Mouse (Mus musculus) liver, embryonic 13.5 days (tissue): Measurements from ENCODE around the gene Herpud2. TPM values are rescaled to one million over a fixed set of nuclear protein-coding genes. Genes with fewer than 3 reads are reported as not detected.

Source experiments
- ATAC-seq: fragments of 200-750 bp; cut with Nextera tagmentation; 2 replicates; pipeline ENCODE4 v1.8.0; 2017; ENCODE audit warnings: low read depth, mild to moderate bottlenecking, moderate number of reproducible peaks, moderate library complexity
- DNase-seq: peaks from one replicate; pipeline ENCODE4 v3.0.0; 2022
- H3K27ac ChIP-seq: fragments of 300-500 bp; sonication (generic); 2 replicates; pipeline ENCODE4 v1.5.1; 2015; ENCODE audit warnings: moderate library complexity, mild to moderate bottlenecking, inconsistent platforms
- H3K27me3 ChIP-seq: fragments of 300-500 bp; sonication (generic); 2 replicates; pipeline ENCODE4 v1.6.1; 2015; ENCODE audit warnings: mild to moderate bottlenecking, inconsistent platforms
- H3K36me3 ChIP-seq: fragments of 300-500 bp; sonication (generic); 2 replicates; pipeline ENCODE4 v1.6.1; 2015; ENCODE audit warnings: mild to moderate bottlenecking, inconsistent platforms
- H3K4me1 ChIP-seq: fragments of 300-500 bp; sonication (generic); replicated peaks from 2 replicates; pipeline ENCODE4 v1.6.1; 2015; ENCODE audit warnings: inconsistent platforms
- H3K4me2 ChIP-seq: fragments of 300-500 bp; sonication (generic); 2 replicates; pipeline ENCODE4 v1.6.1; 2015; ENCODE audit warnings: inconsistent platforms, mild to moderate bottlenecking, moderate library complexity
- H3K4me3 ChIP-seq: fragments of 300-500 bp; sonication (generic); replicated peaks from 2 replicates; pipeline ENCODE4 v1.5.1; 2015; ENCODE audit warnings: mild to moderate bottlenecking, inconsistent platforms
- H3K9ac ChIP-seq: fragments of 300-500 bp; sonication (generic); 2 replicates; pipeline ENCODE4 v1.6.1; 2015; ENCODE audit warnings: mild to moderate bottlenecking, inconsistent platforms
- H3K9me3 ChIP-seq: fragments of 300-500 bp; sonication (generic); replicated peaks from 2 replicates; pipeline ENCODE4 v1.6.1; 2016; ENCODE audit warnings: inconsistent platforms
- WGBS: fragments of 180-500 bp; shearing (Covaris S2); methylation state at CpG from one replicate; pipeline ENCODE4 v1.1.7; 2015; ENCODE audit not compliant: insufficient replicate concordance; 5-methylcytosine and 5-hydroxymethylcytosine counted together
- polyA plus RNA-seq: library from polyadenylated mRNA; unstranded; fragments of >200 nt; fragmentation: Nextera tagmentation; extraction: Ambion mirVana; gene quantifications from 2 replicates; pipeline ENCODE4 v1.2.1, GENCODE M21; 2015

The Herpud2 gene
- polyA plus RNA-seq, 1 experiment from 2014 or later: 13.5 TPM

GRCm38 (mm10) chr9:25175039-25175442 is 23.4 kb upstream of the Herpud2 start:
- H3K9ac ChIP-seq: no peak overlapping the region
- WGBS: 63% methylated on average over 5 of the region's 5 CpGs
- H3K4me1 ChIP-seq: peaks cover 15% of the 10 kb centered on the region
- no peak for DNase-seq
- no peak for ATAC-seq
- no peak overlapping the region for H3K27ac ChIP-seq
- no peaks in the 10 kb centered on the region for H3K27me3 ChIP-seq
- H3K36me3 ChIP-seq: no peaks in the 10 kb centered on the region
- no peaks in the 10 kb centered on the region for H3K9me3 ChIP-seq
- H3K4me2 ChIP-seq: no peak overlapping the region
- no peak overlapping the region for H3K4me3 ChIP-seq

- Histone ChIP-seq H3K27me3 (no peaks in the 10 kb centered on the region), H3K4me3 (no peak overlapping the region), H3K36me3 (no peaks in the 10 kb centered on the region), H3K27ac (no peak overlapping the region), H3K4me1 (peaks cover 15% of the 10 kb centered on the region), H3K4me2 (no peak overlapping the region), H3K9ac (no peak overlapping the region), H3K9me3 (no peaks in the 10 kb centered on the region)
- WGBS: 65% methylated on average over 5 of the region's 5 CpGs
- ATAC-seq (no peak), DNase-seq (no peak)
Observed at GRCm38 (mm10) chr9:25174614-25175013, 23.0 kb upstream of the Herpud2 start.

DNA sequence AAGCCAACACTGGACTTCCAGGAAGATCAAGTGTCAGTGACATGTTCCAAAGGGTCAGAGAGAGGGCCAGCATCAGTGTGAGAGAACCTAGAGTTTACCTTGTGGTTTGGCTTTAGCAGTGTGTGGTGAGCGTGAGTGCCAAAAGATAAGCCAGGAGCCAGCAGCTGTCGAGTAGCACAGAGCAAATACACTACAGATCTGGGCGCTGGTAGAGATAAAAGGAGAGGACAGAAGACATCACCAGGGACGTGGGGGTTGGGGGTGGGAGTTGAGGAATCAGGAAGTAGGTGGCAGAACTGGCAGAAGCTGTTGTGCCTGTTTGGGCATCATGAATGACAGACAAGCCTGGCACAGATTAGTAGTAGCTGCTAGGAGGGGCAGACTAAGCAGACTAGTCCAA is 21.6 kb upstream of the Herpud2 start:
- Histone ChIP-seq H3K27me3 (no peaks in the 10 kb centered on the region), H3K9ac (no peak overlapping the region), H3K4me3 (no peak overlapping the region), H3K4me1 (peaks cover 15% of the 10 kb centered on the region), H3K9me3 (no peaks in the 10 kb centered on the region), H3K36me3 (no peaks in the 10 kb centered on the region), H3K4me2 (no peak overlapping the region), H3K27ac (no peak overlapping the region)
- ATAC-seq (peak; percentile 90), DNase-seq (peak; percentile 25)
- 0% methylated on average over 4 of the region's 4 CpGs for WGBS

GRCm38 (mm10) chr9:25169626-25170025 is 18.0 kb upstream of the Herpud2 start:
- Histone ChIP-seq H3K27me3 (no peaks in the 10 kb centered on the region), H3K9ac (no peak overlapping the region), H3K27ac (no peak overlapping the region), H3K4me2 (no peak overlapping the region), H3K9me3 (no peaks in the 10 kb centered on the region), H3K4me1 (peaks cover 15% of the 10 kb centered on the region), H3K4me3 (no peak overlapping the region), H3K36me3 (no peaks in the 10 kb centered on the region)
- ATAC-seq (no peak), DNase-seq (no peak)

DNA sequence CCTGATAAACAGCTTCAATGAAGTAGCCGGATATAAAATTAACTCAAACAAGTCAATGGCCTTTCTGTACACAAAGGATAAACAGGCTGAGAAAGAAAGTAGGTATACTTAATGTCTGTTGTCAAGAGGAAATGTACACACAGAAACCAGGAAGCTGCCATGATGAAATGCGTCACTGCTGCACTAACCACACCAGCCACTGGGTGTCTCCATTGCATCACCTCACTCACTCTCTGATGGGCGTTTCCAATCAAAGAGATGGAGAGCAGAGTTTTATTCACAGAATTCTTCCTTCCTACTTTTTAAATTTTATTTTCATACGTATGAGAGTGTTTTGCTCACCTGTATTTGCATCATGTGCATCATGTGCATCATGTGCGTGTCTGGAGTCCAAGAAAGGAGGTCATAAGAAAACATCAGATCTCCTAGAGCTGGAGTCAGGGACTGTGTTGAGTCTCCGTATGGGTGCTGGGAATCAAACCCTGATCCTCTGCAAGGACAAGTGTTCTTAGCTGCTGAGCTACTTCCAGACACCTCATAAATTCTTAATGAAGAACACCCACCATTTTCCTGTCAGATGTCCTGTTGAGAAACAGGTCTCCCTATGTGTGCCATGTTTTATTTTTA is 16.0 kb upstream of the Herpud2 start:
- no peak overlapping the region for H3K4me2 ChIP-seq
- DNase-seq (peak; percentile 58), ATAC-seq (peak; percentile 57; the same call in 1 of the 2 replicates)
- H3K9me3 ChIP-seq: no peaks in the 10 kb centered on the region
- H3K27me3 ChIP-seq: no peaks in the 10 kb centered on the region
- H3K4me3 ChIP-seq: no peak overlapping the region
- H3K27ac ChIP-seq: no peak overlapping the region
- H3K36me3 ChIP-seq: no peaks in the 10 kb centered on the region
- 24% methylated on average over 6 of the region's 6 CpGs for WGBS
- H3K4me1 ChIP-seq: no peaks in the 10 kb centered on the region
- no peak overlapping the region for H3K9ac ChIP-seq

DNA sequence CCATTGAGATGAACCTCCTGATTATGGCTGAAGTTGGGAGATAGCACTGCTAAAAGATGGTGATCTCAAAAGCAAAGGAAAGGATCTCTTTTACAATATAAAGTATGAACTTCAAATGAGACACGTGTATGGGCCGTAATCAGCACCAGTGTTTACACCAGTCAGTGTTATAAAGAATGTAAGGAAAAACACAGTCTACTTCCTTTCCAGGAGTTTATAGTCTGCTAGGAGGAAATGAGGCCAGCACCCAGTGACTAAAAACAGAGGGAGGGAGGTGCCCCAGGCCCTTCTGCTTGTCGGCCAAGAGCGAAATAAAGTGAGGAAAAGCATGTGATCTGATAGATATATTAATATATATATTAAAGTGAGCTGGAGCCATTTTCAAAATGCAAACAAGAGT is 6.6 kb upstream of the Herpud2 start:
- Histone ChIP-seq H3K36me3 (no peaks in the 10 kb centered on the region), H3K9me3 (no peaks in the 10 kb centered on the region), H3K9ac (no peak overlapping the region), H3K4me3 (no peak overlapping the region), H3K27ac (no peak overlapping the region), H3K27me3 (no peaks in the 10 kb centered on the region), H3K4me1 (0 out of 2 replicates have a peak, but pooled peaks cover 6% of the 10 kb centered on the region), H3K4me2 (no peak overlapping the region)
- WGBS: 35% methylated on average over 4 of the region's 4 CpGs
- DNase-seq (no peak), ATAC-seq (no peak)

DNA sequence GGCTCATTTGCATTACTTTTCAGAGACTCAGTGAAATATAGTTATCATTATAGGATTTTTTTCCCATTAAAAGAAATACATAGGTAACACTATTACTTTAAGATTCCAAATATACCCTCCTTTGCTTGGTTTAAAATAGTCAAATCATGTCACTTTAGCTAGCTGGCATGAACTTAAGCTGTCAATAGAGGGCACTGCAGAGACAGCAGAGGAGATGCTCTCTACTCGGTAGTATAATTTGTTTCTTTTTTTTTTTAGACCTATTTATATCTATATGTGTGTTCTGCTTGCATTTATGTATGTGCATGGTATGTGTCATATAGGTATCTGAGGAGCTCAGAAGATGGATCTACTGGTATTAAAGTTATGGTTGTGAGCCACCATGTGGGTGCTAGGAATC is 4.8 kb upstream of the Herpud2 start:
- Histone ChIP-seq H3K4me3 (no peak overlapping the region), H3K4me1 (peaks cover 18% of the 10 kb centered on the region), H3K9me3 (no peaks in the 10 kb centered on the region), H3K27me3 (no peaks in the 10 kb centered on the region), H3K27ac (no peak overlapping the region), H3K9ac (no peak overlapping the region), H3K4me2 (no peak overlapping the region), H3K36me3 (no peaks in the 10 kb centered on the region)
- DNase-seq (no peak), ATAC-seq (no peak)
- 8% methylated on average over 1 of the region's 1 CpGs for WGBS

DNA sequence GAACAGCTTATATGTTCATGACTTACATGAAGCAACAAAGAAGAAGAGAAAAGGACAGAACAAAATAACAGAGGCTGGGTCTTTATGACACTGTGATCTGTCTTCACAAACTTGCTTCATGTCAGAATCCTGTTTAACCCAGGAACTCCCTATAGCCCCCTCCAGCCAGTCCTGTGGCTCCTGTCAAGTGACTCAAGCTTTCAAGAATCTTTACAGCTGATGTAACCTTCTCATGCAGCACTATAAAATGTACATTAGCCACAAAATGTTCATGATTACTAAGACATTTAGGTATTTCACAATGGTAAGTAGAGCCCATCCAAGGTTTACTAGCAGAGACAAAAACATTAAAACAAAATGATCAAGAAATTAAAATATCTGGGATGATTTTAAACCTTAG is 1.4 kb upstream of the Herpud2 start:
- H3K4me2 ChIP-seq: no peak overlapping the region
- H3K27me3 ChIP-seq: no peaks in the 10 kb centered on the region
- no peak overlapping the region for H3K9ac ChIP-seq
- H3K27ac ChIP-seq: no peak overlapping the region
- ATAC-seq (no peak), DNase-seq (no peak)
- peaks cover 33% of the 10 kb centered on the region for H3K4me1 ChIP-seq
- no peaks in the 10 kb centered on the region for H3K9me3 ChIP-seq
- H3K4me3 ChIP-seq: no peak overlapping the region
- H3K36me3 ChIP-seq: no peaks in the 10 kb centered on the region

DNA sequence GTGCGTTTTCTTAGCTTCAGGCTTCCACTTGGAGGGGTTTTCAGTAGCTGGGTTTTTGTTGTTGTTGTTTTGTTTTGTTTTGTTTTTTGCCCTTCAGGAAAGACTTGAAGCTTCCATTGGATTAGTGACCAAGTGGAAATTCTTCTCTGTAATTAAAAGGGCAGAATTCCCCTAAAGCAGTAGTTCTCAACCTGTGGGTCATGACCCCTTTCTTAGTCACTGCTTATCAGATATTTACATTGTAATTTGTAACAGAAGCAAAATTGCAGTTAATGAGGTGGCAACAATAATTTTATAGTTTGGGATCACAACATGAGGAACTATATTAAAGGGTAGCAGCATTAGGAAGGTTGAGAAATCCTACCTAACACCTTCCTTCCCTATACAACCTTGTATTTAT is 837 bp upstream of the Herpud2 start:
- Histone ChIP-seq H3K4me1 (peaks cover 31% of the 10 kb centered on the region), H3K4me2 (peak overlapping the region; percentile 74), H3K27ac (peak overlapping the region; percentile 99), H3K27me3 (no peaks in the 10 kb centered on the region), H3K9ac (peak overlapping the region; percentile 95), H3K4me3 (peak overlapping the region; percentile 89), H3K36me3 (no peaks in the 10 kb centered on the region), H3K9me3 (no peaks in the 10 kb centered on the region)
- DNase-seq: no peak
- ATAC-seq: no peak
- WGBS: 13% methylated on average over 1 of the region's 1 CpGs

DNA sequence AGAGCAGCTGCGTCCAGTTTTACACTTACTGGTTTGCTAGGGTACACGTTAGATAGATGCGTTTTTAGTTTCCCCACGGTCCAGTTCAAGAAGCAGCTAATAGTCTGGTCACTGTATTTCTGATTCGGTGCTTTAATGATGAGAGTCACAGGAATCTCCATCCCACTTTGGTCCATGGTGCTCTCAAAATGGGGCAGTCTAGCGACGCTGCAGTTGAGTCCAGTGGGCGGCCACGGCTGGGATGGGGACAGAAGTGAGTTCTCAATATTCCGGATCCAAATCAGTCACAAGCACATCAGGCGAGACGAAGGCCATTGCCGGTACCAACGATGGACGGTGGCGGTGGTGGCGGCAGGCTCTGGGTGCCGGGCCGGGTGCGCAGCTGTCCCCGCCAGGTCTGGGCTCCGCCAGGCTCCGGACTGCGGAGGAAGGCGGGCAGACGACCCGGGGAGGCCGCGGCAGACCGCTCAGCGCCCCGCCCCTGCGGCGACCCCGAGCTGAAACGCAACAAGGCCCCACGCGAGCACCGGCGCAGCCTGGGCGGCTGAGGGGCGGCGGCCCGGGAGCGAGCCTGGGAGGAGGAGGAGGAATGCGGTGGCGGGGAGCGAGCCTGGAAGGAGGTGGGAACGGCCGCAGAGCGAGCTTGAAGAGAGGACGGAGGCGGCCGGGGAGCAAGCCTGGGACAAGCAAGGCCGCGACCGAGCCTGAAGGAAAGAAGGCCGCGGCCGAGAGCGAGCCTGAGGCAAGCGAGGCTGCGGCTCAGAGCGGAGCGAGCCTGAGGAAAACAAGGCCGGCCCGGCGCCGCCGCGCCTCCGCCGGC is 619 bp downstream of the Herpud2 start:
- Histone ChIP-seq H3K9me3 (no peaks in the 10 kb centered on the region), H3K9ac (peak overlapping the region; percentile 95), H3K27me3 (no peaks in the 10 kb centered on the region), H3K27ac (peak overlapping the region; percentile 99), H3K4me1 (peaks cover 39% of the 10 kb centered on the region), H3K4me3 (peak overlapping the region; percentile 89), H3K36me3 (no peaks in the 10 kb centered on the region), H3K4me2 (peak overlapping the region; percentile 74)
- DNase-seq: peak; percentile 65
- peak; percentile 64 for ATAC-seq
- WGBS: under 1% methylated on average over 62 of the region's 73 CpGs

- ATAC-seq (peak; percentile 42), DNase-seq (peak; percentile 65)
- Histone ChIP-seq H3K4me2 (peak overlapping the region; percentile 73), H3K27me3 (no peaks in the 10 kb centered on the region), H3K36me3 (no peaks in the 10 kb centered on the region), H3K9ac (peak overlapping the region; percentile 61), H3K27ac (peak overlapping the region; percentile 84), H3K4me3 (peak overlapping the region; percentile 56), H3K9me3 (no peaks in the 10 kb centered on the region), H3K4me1 (peaks cover 52% of the 10 kb centered on the region)
Observed at GRCm38 (mm10) chr9:25148767-25149166, 2.9 kb downstream of the Herpud2 start.

GRCm38 (mm10) chr9:25145925-25146324 is 5.7 kb downstream of the Herpud2 start:
- 60% methylated on average over 1 of the region's 1 CpGs for WGBS

More at GRCm38 (mm10) chr9:25145925-25146324, 5.7 kb downstream of the Herpud2 start:
- no peaks in the 10 kb centered on the region for H3K9me3 ChIP-seq
- no peak for DNase-seq
- ATAC-seq: no peak
- no peak overlapping the region for H3K4me2 ChIP-seq
- H3K36me3 ChIP-seq: no peaks in the 10 kb centered on the region
- H3K4me1 ChIP-seq: peaks cover 56% of the 10 kb centered on the region
- H3K9ac ChIP-seq: no peak overlapping the region
- no peak overlapping the region for H3K27ac ChIP-seq
- H3K27me3 ChIP-seq: no peaks in the 10 kb centered on the region
- H3K4me3 ChIP-seq: no peak overlapping the region
